Mouse (Mus musculus) heart, adult 2 months (tissue): ENCODE measurements at regions not wholly inside any gene's neighbourhood (a gene's known extent, or its start where the extent isn't known, plus 50 kb on each side); places are given as distances from the start of the nearest gene placed in this dataset.

ENCODE experiments used
- DNase-seq, 2 experiments: peaks; one replicate each; pipeline ENCODE4 v3.0.0; 2021
- H3K27ac ChIP-seq: fragments of 200-600 bp; 2 replicates; pipeline ENCODE4 v1.8.1; 2022
- H3K27me3 ChIP-seq: fragments of 200-500 bp; 2 replicates; pipeline ENCODE4 v1.6.1; 2012; ENCODE audit warnings: mild to moderate bottlenecking, low read length, inconsistent platforms, mixed read lengths; ENCODE audit not compliant: control insufficient read depth, insufficient read depth
- H3K36me3 ChIP-seq: fragments of 200-500 bp; 2 replicates; pipeline ENCODE4 v1.6.1; 2012; ENCODE audit warnings: low read length, inconsistent platforms; ENCODE audit not compliant: control insufficient read depth, insufficient read depth
- H3K4me1 ChIP-seq: fragments of 200-500 bp; 2 replicates; pipeline ENCODE4 v1.6.1; 2011; ENCODE audit warnings: low read length; ENCODE audit not compliant: control insufficient read depth, insufficient read depth
- H3K4me3 ChIP-seq: fragments of 200-600 bp; 2 replicates; pipeline ENCODE4 v1.8.1; 2022
- H3K79me2 ChIP-seq: fragments of 200-500 bp; replicated peaks from 2 replicates; pipeline ENCODE4 v1.6.1; 2012; ENCODE audit warnings: mild to moderate bottlenecking, inconsistent platforms, low read length, moderate library complexity, mixed read lengths; ENCODE audit not compliant: control insufficient read depth, insufficient read depth
- H3K9ac ChIP-seq: fragments of 200-500 bp; 2 replicates; pipeline ENCODE4 v1.6.1; 2012; ENCODE audit warnings: low read depth, mild to moderate bottlenecking, control low read depth, inconsistent platforms, low read length, mixed read lengths
- CTCF ChIP-seq: fragments of 200-600 bp; IDR thresholded peaks from 2 replicates; pipeline ENCODE4 v1.8.1; 2022; ENCODE audit warnings: antibody characterized with exemption, mild to moderate bottlenecking, moderate library complexity
- EP300 ChIP-seq: fragments of 200-500 bp; IDR thresholded peaks from 2 replicates; pipeline ENCODE4 v1.6.1; 2011; ENCODE audit warnings: low read depth, low read length, control low read depth; ENCODE audit not compliant: insufficient read depth
- POLR2A ChIP-seq: fragments of 200-500 bp; IDR thresholded peaks from 2 replicates; pipeline ENCODE4 v1.6.1; 2011; ENCODE audit warnings: mild to moderate bottlenecking, low read depth, low read length, control low read depth; ENCODE audit not compliant: insufficient read depth
- WGBS: fragments of 180-500 bp; shearing (Covaris S2); methylation state at CpG from one replicate; pipeline ENCODE4 v1.1.7; 2018; 5-methylcytosine and 5-hydroxymethylcytosine counted together
- intact Hi-C: fragments of 180-260 bp; cut with DNase I; formaldehyde crosslinking; loops from one replicate; pipeline ENCODE4 v1.15.1; 2025

DNA sequence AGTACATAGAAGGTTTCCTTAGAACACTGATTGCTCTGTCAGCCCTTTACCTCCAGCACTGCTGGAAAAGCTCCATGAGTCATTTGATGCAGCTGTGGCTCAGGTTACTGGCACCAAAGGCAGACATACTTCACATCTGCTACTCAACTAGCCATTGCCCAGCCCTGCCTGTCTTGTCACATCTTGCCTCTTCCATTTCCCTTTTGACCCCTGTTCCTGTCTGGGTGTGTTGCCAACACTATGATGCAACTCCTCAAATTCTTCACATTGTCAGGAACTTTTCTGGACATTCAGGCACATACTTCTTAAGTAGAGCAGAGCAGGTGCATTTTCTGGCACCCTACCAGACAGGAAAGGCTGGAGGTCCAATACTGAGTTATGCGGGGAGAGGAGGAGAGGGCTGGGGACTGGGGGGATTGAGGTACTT, 202.3 kb downstream of the 1700064H15Rik start:
- Histone ChIP-seq H3K27ac (no peak overlapping the region), H3K79me2 (no peaks in the 10 kb centered on the region), H3K36me3 (no peaks in the 10 kb centered on the region), H3K9ac (no peak overlapping the region), H3K27me3 (no peaks in the 10 kb centered on the region), H3K4me1 (peaks cover 1% of the 10 kb centered on the region), H3K4me3 (no peak overlapping the region)
- 42% methylated on average over 1 of the region's 1 CpGs for WGBS
- TF ChIP-seq CTCF (no peak), POLR2A (no peak), EP300 (no peak)
- peak in 1 of 2 experiments; percentile 14 for DNase-seq
- intact Hi-C loops: no loop called here

DNA sequence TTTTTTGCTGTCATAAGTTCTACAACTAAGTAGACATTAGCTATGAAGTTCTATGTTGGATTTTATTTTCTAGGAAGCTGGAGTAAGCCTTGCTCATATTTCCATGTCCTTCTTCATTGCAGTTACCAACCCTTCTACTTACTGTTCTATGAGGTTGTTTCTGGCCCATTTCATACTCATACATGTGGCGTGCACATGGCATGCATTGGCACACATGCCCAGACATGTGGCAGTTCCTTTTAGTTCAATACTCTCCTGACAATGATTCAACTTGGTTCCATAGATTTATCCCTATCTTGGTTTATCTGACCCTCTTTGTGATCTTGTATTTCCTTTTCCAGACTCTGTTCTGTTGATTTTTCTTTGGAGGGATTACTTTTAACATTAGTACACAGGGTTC, 203.2 kb downstream of the 1700064H15Rik start:
- Histone ChIP-seq H3K4me3 (no peak overlapping the region), H3K27ac (no peak overlapping the region), H3K79me2 (no peaks in the 10 kb centered on the region), H3K9ac (no peak overlapping the region), H3K27me3 (no peaks in the 10 kb centered on the region), H3K4me1 (peaks cover 1% of the 10 kb centered on the region), H3K36me3 (no peaks in the 10 kb centered on the region)
- WGBS: 92% methylated on average over 1 of the region's 1 CpGs
- TF ChIP-seq EP300 (no peak), CTCF (no peak), POLR2A (no peak)
- intact Hi-C loops: no loop called here
- DNase-seq: no peak

DNA sequence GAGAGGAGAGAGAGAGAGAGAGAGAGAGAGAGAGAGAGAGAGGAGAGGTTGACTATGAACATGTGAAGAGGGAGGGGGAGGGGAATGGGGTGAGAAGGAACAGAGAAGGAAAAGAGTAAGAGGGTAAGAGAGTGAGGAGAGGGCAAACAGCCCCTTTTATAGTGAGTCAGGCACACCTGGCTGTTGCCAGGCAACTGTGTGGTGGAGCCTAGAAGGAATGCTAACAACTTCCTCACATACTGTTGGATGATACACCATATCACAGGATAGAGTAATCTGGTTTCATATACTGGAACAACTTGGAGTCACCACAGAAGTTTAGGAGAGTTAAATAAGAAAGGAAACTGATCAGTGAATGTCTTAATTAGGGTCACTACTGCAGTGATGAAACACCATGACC, 204.1 kb downstream of the 1700064H15Rik start:
- intact Hi-C loops: no loop called here
- TF ChIP-seq POLR2A (no peak), EP300 (no peak), CTCF (no peak)

DNA sequence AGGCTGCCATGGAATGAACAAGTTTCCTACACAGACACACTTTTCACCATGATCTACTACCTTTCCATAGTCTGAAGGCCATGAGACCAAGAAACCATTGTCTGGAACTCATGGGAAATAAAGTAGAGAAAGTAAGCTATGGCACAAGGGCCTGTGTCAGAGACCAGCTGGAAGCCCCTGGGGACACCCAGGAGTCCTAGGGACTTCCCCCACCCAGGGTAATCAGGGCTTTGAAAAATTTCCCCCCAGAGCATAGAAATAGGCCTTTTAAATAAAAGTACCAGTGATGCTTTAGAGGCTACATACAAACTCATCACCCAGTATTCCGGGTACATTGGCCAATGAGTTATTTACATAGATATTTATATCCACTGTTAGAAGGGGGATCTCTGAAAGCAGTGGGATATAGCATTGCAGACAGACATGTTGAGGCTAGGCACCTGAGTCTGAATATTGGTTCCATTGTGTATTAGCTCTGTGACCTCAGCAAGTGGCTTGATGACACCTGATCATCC, 207.0 kb downstream of the 1700064H15Rik start:
- no peak for DNase-seq
- WGBS: 84% methylated on average over 1 of the region's 1 CpGs
- no peaks in the 10 kb centered on the region for H3K79me2 ChIP-seq
- H3K27ac ChIP-seq: no peak overlapping the region
- no peak for TF ChIP-seq EP300
- no peaks in the 10 kb centered on the region for H3K36me3 ChIP-seq
- H3K27me3 ChIP-seq: no peaks in the 10 kb centered on the region
- no peak overlapping the region for H3K9ac ChIP-seq
- peaks cover 1% of the 10 kb centered on the region for H3K4me1 ChIP-seq
- intact Hi-C loops: no loop called here
- no peak overlapping the region for H3K4me3 ChIP-seq

More for the DNA sequence above, 204.1 kb downstream of the 1700064H15Rik start:
- Histone ChIP-seq H3K27ac (no peak overlapping the region), H3K4me1 (peaks cover 1% of the 10 kb centered on the region), H3K79me2 (no peaks in the 10 kb centered on the region), H3K4me3 (no peak overlapping the region), H3K36me3 (no peaks in the 10 kb centered on the region), H3K9ac (no peak overlapping the region), H3K27me3 (no peaks in the 10 kb centered on the region)
- DNase-seq: no peak

DNA sequence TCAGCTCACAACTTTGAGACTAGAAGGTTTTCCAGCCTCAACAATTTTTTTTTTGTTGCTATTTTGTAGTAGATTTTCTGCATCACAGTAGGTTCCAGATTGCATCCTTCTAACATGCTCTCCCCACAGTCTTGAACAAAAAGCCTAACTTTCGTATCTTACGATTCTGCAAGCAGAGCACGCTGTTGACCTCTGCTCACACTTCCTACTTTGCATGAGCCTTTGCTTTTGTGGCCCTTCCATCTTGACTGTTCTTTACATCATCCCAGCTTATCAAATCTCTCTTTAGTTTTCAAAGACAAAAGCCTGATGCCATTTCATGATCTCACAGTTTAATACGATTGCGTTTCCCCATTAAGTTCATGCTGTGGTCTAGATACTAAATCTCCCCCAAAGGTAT, 207.6 kb downstream of the 1700064H15Rik start:
- H3K9ac ChIP-seq: no peak overlapping the region
- no peaks in the 10 kb centered on the region for H3K4me1 ChIP-seq
- DNase-seq: no peak
- WGBS: 96% methylated on average over 5 of the region's 5 CpGs
- intact Hi-C loops: no loop called here
- no peak overlapping the region for H3K27ac ChIP-seq
- H3K79me2 ChIP-seq: no peaks in the 10 kb centered on the region
- TF ChIP-seq POLR2A: no peak
- no peak for TF ChIP-seq EP300
- TF ChIP-seq CTCF: no peak
- H3K27me3 ChIP-seq: no peaks in the 10 kb centered on the region
- no peak overlapping the region for H3K4me3 ChIP-seq
- H3K36me3 ChIP-seq: no peaks in the 10 kb centered on the region

DNA sequence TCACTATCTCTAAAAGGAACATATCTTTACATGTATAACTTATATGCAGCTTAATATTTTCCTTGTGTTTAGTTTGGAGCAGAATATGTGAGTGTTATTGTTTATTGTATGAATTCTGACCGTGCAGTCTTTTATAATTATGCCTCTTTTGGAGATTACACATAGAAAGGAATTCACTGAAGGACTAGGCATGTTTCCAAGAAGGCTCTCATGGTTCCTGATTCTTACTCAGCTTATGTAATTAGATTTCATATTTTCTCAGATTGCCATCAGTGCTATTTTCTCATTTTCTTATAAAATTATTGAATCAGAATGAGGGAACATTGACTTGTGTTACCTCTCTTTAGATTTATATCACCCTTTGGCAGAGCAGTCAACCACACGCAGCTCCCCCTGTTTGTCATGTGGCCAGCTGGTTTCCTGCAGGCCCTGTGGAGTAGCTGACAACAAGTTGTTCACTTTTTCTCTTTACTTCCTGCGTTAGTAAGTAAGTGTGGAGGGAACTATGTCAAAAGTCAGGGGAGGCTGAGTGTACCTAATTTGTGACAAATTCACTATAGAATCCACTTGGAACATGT, 217.4 kb downstream of the 1700064H15Rik start:
- Histone ChIP-seq H3K4me3 (no peak overlapping the region), H3K79me2 (no peaks in the 10 kb centered on the region), H3K27ac (no peak overlapping the region), H3K4me1 (peaks cover 1% of the 10 kb centered on the region; the same call in 1 of the 2 replicates), H3K27me3 (no peaks in the 10 kb centered on the region), H3K36me3 (no peaks in the 10 kb centered on the region), H3K9ac (no peak overlapping the region)
- DNase-seq: peak in 1 of 2 experiments; percentile 29
- intact Hi-C loops: no loop called here
- 24% methylated on average over 3 of the region's 3 CpGs for WGBS
- no peak for TF ChIP-seq POLR2A
- no peak for TF ChIP-seq EP300
- TF ChIP-seq CTCF: no peak
